Mouse (Mus musculus) cerebellum, adult 2 months (tissue): ENCODE data around the gene Olfr1113. TPM values are rescaled to one million over a fixed set of nuclear protein-coding genes. Genes with fewer than 3 reads are reported as not detected.
"Not testable (repeated sequence)": the region's sequence is repeated elsewhere in the genome, so short reads cannot be mapped to it uniquely, and the experiment has no call there.

Experiments used
- DNase-seq, 2 experiments: peaks; one replicate each; pipeline ENCODE4 v3.0.0; 2021
- H3K27ac ChIP-seq: fragments of 200-500 bp; 2 replicates; pipeline ENCODE4 v1.5.1; 2012; ENCODE audit warnings: low read length, control low read depth, inconsistent platforms; ENCODE audit not compliant: insufficient read depth
- H3K27me3 ChIP-seq: fragments of 200-500 bp; 2 replicates; pipeline ENCODE4 v1.6.1; 2012; ENCODE audit warnings: inconsistent platforms, mild to moderate bottlenecking, low read length, moderate library complexity; ENCODE audit not compliant: control insufficient read depth, insufficient read depth
- H3K4me1 ChIP-seq: fragments of 200-500 bp; 2 replicates; pipeline ENCODE4 v1.6.1; 2011; ENCODE audit warnings: low read length; ENCODE audit not compliant: control insufficient read depth, insufficient read depth
- H3K4me3 ChIP-seq: fragments of 200-500 bp; replicated peaks from 2 replicates; pipeline ENCODE3; 2011; ENCODE audit warnings: mild to moderate bottlenecking, low read depth, low read length, control low read depth; ENCODE audit not compliant: insufficient read depth
- CTCF ChIP-seq: fragments of 200-500 bp; IDR thresholded peaks from 2 replicates; pipeline ENCODE4 v1.5.1; 2011; ENCODE audit warnings: low read depth, mild to moderate bottlenecking, control low read depth, low read length, moderate library complexity, borderline replicate concordance; ENCODE audit not compliant: insufficient read depth
- POLR2A ChIP-seq: fragments of 200-500 bp; IDR thresholded peaks from 2 replicates; pipeline ENCODE4 v1.6.1; 2011; ENCODE audit warnings: low read length, control low read depth, borderline replicate concordance; ENCODE audit not compliant: insufficient read depth
- WGBS: fragments of 180-500 bp; shearing (Covaris S2); methylation state at CpG from one replicate; pipeline ENCODE4 v1.1.7; 2018; 5-methylcytosine and 5-hydroxymethylcytosine counted together
- polyA plus RNA-seq: library from polyadenylated mRNA; depleted of rRNA; stranded (reverse); fragments of >200 nt; gene quantifications from 2 replicates; pipeline ENCODE4 v1.2.3, GENCODE M21; 2012; rRNA removed

Olfr1113 gene
- polyA plus RNA-seq = not detected in 2 replicates

DNA sequence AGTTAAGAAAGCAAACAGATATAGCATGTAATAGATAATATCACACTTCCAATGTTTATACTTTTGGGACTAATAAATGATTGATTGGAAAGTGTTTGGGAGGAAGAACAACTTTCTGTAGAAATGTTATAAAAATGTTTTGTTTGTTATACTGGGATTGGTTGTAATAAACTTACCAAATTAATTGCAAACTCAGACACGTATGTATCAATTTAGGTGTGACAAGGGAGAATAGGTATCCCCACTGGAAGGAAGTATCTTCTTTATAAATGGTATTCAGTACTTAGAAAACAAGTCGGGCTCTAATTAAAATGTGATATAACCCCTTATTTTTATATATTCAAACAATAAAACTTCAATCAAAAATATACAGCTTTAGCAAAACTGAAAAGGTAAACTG lies at the start of gene Olfr1113:
Gene Olfr1113 (plus strand): TSS at position 301 of the 400 bp plus-strand sequence.
- no peak for DNase-seq
- TF ChIP-seq POLR2A (no peak), CTCF (no peak)
- no peaks in the 10 kb centered on the region for H3K4me1 ChIP-seq
- no peak within 1 kb of the TSS for H3K27ac ChIP-seq
- no peaks in the 10 kb centered on the region for H3K27me3 ChIP-seq
- H3K4me3 ChIP-seq = no peak within 1 kb of the TSS
- WGBS = 83% methylated on average over 2 of the region's 2 CpGs

- 72% methylated on average over 2 of the region's 2 CpGs for WGBS
- H3K27ac ChIP-seq, DNase-seq, H3K27me3 ChIP-seq, H3K4me1 ChIP-seq, H3K4me3 ChIP-seq: not testable (repeated sequence)
These were observed 41.0 kb upstream of the Olfr1113 start for GRCm38 (mm10) chr2:87167731-87168130.

DNA sequence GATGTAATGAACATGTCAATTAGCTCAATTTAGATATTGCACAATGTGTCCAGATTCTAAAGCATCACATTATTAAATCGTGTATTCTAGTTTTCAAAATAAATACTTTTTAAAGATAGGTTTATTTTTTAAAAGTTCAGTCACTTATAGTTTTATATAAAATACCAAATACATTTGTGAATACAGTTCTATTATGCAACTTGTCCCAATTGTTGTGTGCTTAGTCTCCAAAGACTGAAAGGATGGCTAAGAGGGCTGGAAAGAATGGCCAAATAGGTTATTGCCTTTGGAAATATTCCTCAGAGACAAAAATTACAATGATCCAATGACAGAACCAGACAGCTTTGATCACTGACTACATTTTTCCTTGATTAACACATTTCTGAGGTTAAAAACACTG lies 21.3 kb upstream of the Olfr1113 start, which contains the start of gene Olfr1112:
Gene Olfr1112 (plus strand): TSS at position 301 of the 400 bp plus-strand sequence.
- 76% methylated on average over 1 of the region's 1 CpGs for WGBS
- H3K27me3 ChIP-seq = no peaks in the 10 kb centered on the region
- H3K4me1 ChIP-seq = no peaks in the 10 kb centered on the region
- DNase-seq = no peak
- TF ChIP-seq CTCF (no peak), POLR2A (no peak)
- no peak within 1 kb of the TSS for H3K27ac ChIP-seq
- no peak within 1 kb of the TSS for H3K4me3 ChIP-seq

- Histone ChIP-seq H3K27me3 (no peaks in the 10 kb centered on the region), H3K4me1 (no peaks in the 10 kb centered on the region), H3K27ac (no peak within 1 kb of the TSS), H3K4me3 (no peak within 1 kb of the TSS)
- DNase-seq = no peak
- WGBS = 76% methylated on average over 2 of the region's 2 CpGs
- no peak for TF ChIP-seq CTCF
These were observed 38.9 kb downstream of the Olfr1113 start, which contains the start of gene Olfr1115 for GRCm38 (mm10) chr2:87247713-87248112. TSS of gene Olfr1115 (plus strand) at chr2:87248013.

Other genes with a start within 250 kb of the Olfr1113 start
- not detected in 2 replicates for gene Olfr1099, start 248.3 kb upstream of the Olfr1113 start, polyA plus RNA-seq
- not detected in 2 replicates for gene Olfr1100, start 229.0 kb upstream of the Olfr1113 start, polyA plus RNA-seq
- not detected in 2 replicates for gene Olfr1101, start 217.7 kb upstream of the Olfr1113 start, polyA plus RNA-seq
- gene Olfr1102, start 210.6 kb upstream of the Olfr1113 start, polyA plus RNA-seq = not detected in 2 replicates
- not detected in 2 replicates for gene Olfr1104, start 181.9 kb upstream of the Olfr1113 start, polyA plus RNA-seq
- not detected in 2 replicates for gene Olfr1105, start 172.4 kb upstream of the Olfr1113 start, polyA plus RNA-seq
- not detected in 2 replicates for gene Olfr1106, start 156.7 kb upstream of the Olfr1113 start, polyA plus RNA-seq
- gene Olfr1107, start 133.2 kb upstream of the Olfr1113 start, polyA plus RNA-seq = not detected in 2 replicates
- gene Olfr1109, start 113.0 kb upstream of the Olfr1113 start, polyA plus RNA-seq = not detected in 2 replicates
- not detected in 2 replicates for gene Olfr259, start 94.4 kb upstream of the Olfr1113 start, polyA plus RNA-seq
- gene Olfr1110, start 68.7 kb upstream of the Olfr1113 start, polyA plus RNA-seq = not detected in 2 replicates
- gene Olfr1111, start 56.3 kb upstream of the Olfr1113 start, polyA plus RNA-seq = not detected in 2 replicates
- not detected in 2 replicates for gene Olfr1112, start 21.2 kb upstream of the Olfr1113 start, polyA plus RNA-seq
- not detected in 2 replicates for gene Olfr1115, start 39.0 kb downstream of the Olfr1113 start, polyA plus RNA-seq
- not detected in 2 replicates for gene Olfr1116, start 58.6 kb downstream of the Olfr1113 start, polyA plus RNA-seq
- gene Olfr1118, start 98.6 kb downstream of the Olfr1113 start, polyA plus RNA-seq = not detected in 2 replicates
- gene Olfr1120, start 145.8 kb downstream of the Olfr1113 start, polyA plus RNA-seq = not detected in 2 replicates
- gene Olfr1121, start 160.9 kb downstream of the Olfr1113 start, polyA plus RNA-seq = not detected in 2 replicates
- not detected in 2 replicates for gene Olfr1122, start 176.9 kb downstream of the Olfr1113 start, polyA plus RNA-seq
- gene Olfr1123, start 207.7 kb downstream of the Olfr1113 start, polyA plus RNA-seq = not detected in 2 replicates
- not detected in 2 replicates for gene Olfr1124, start 221.3 kb downstream of the Olfr1113 start, polyA plus RNA-seq
- gene Olfr1126, start 245.0 kb downstream of the Olfr1113 start, polyA plus RNA-seq = not detected in 2 replicates